Mouse (Mus musculus) yolk sac, embryonic 10.5 days (tissue): Measurements from ENCODE around the gene Ier5.

Source experiments
- DNase-seq: peaks from one replicate; pipeline ENCODE4 v3.0.0-alpha.2; 2017; ENCODE audit warnings: low spot score

The Ier5 gene

GRCm38 (mm10) chr1:155053296-155053695 lies 46.1 kb downstream of the Ier5 start:
- DNase-seq, result no peak

- no peak for DNase-seq
Observed at GRCm38 (mm10) chr1:155052761-155053166, 46.7 kb downstream of the Ier5 start.

DNA sequence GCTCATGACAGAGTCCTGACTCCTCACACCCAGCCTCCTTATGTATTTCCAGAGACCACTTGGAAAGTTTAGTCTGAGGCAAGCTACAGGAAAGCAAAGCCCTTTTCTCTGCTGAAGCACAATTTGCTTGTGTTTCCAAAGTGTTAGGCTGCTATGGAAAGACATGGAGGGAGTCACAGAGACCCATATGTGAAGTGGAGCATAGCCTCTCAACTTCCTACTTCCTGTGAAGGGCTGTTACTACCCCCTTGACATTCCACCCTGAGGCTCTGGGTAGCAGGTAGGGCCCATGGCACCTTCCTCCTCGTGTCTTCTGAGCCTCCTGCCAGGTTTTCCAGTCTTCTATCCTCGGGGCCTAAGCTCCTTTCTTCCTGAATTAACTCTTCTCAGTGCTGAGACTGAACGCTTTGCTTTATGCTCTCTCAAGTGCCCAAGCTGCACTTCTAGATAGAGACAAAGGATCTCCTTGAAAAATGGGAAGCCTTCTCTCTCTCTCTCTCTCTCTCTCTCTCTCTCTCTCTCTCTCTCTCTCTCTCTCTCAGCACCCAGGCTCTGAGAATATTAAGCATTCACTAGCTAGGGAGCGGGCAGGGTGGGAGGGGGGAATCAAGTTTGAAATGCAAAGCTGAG lies 47.2 kb downstream of the Ier5 start:
- no peak for DNase-seq

DNA sequence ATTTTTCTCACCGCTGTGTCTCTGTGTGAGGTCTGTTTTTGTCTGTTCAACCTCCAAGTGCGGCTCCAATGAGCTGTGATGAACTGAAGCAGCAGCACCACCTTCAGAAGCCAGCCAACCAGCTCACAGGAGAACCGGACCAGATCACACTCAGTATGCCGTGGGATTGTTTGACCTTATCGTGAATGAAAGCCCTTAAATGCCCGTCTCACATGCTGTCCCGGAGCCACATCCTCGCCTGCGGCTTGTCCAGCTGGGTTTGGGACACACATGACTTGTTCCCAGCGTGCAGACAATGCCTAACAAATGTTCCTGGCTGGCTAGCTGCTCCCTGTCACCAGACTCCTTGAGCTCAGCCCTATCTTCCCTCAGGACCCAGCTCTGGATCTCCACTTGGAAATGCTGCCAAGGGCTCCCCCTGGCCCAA lies 47.7 kb downstream of the Ier5 start:
- no peak for DNase-seq

DNA sequence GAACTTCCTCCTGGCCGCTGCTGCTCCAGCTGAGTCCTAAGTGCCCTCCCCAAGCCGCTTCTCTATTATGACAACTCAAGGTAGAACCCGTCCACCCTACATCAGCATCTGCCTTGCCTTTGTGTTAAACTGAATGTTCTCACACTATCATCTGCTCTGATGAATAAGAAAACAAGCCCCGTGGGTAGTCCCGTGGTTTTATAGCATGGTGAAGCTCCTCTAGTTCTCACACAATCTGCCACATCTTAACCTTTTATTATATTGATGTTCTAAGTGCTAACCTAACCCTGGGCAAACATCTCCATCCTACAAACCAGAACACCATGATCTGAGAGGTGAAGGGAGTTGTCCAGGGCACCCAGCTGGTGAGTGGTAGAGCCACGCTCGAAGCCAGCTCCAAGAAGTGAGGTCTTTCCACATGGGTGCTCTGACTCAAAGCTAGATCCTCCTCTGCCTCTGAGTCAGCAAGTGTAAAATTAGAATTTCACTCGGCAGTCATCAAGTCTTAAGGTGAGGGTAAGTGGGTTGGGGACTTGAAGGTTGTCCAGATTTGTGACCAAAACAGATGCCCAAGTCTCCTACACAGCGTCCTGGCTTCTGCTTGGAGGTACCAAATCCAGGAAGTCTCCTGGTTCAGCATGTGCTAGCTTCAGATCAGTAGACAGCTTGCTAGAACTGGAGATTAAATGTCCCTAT lies 48.4 kb downstream of the Ier5 start:
- no peak for DNase-seq

GRCm38 (mm10) chr1:155050174-155050573 lies 49.3 kb downstream of the Ier5 start:
- peak; percentile 76 for DNase-seq

DNA sequence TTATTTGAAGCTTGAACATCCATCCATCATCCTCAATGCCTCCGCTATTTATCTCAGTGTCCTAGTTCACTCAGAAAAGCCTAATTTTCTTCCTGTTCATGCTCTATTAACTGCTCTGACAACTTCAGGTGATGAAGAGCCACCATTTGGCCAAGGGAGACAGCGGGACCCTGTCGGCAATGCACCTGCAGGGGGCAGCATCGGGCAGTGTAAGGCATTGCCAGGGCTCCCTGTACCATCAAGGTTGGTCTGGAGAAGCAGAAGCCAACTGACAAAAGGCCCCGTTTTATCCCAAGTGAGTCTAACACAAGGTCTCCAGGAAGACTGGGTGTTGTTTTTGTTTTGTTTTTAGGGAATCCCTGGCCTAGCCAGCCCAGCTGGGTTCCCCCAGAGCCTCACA lies 50.5 kb downstream of the Ier5 start:
- peak; percentile 79 for DNase-seq
